Comparison of ENCODE assay signal across 10 mouse cellular contexts in the genomic region with DNA sequence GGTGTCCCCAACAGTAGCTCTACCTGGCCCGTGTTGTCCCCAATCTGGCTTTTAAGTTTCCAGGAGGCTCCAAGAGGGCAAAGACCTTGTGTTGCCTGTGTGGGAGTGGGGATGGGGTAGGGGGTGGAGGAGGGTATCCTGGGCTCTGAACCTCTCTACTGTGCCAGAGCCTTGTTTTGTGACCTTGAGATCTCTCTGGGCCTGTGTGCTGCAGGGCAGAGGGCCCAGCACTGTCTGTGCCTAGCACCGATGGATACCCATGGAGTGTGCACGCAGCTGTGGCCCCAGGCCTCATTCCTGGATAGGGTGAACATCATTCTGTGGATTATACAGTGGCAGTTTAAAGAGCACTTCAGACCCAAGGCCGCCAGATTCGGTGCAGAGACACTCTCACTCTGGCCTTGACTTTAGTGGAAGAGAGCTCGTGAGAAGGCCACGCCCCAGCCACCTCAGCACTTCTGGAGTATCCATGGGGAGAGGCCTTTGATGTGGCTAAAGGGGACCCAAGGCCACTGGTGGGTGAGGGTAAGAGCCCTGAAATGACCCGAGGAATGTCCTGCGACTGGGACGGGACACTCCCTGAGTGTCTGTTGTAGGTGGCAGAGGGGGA. TPM values are rescaled to one million over a fixed set of nuclear protein-coding genes. Genes with fewer than 3 reads are reported as not detected.
A peak's percentile ranks its signal among the peaks of the same experiment; 100 is the strongest.
DNase-seq lines count a peak whose midpoint lies in the region; ATAC-seq and TF ChIP-seq lines count a peak whose summit lies in the region.
"Had no signal": no experiment of that assay in that cellular context is flagged by ENCODE, and none has a peak within 500 bp of the region (broad histone marks: within the 10 kb centered on the region; RNA-seq: fewer than 3 reads in every experiment).

No protein-coding gene starts in this region.

- peaks cover 41% of the 10 kb centered on the region for H3K4me1 ChIP-seq in erythroblast, embryonic 14.5 days (ENCODE audit: control insufficient read depth)
- peaks cover 52% of the 10 kb centered on the region for H3K4me1 ChIP-seq in megakaryocyte, embryonic 14.5 days
- peaks cover 28% of the 10 kb centered on the region for H3K4me1 ChIP-seq in kidney, adult 2 months (ENCODE audit: control insufficient read depth, insufficient read depth, low read length)
- peaks cover 17% of the 10 kb centered on the region for H3K4me1 ChIP-seq in liver, postnatal 0 days (ENCODE audit: insufficient read depth)

- DNase-seq in kidney, adult 2 months, result peak; percentile 49
- no peak for DNase-seq in liver, postnatal 0 days
- DNase-seq in cerebellum, adult 11 months, result no peak
- DNase-seq: lung, adult 2 months had no signal

- H3K9me3 ChIP-seq in erythroblast, embryonic 14.5 days (ENCODE audit: control insufficient read depth, low read length), result no peaks in the 10 kb centered on the region
- no peaks in the 10 kb centered on the region for H3K9me3 ChIP-seq in megakaryocyte, embryonic 14.5 days
- H3K9me3 ChIP-seq in liver, postnatal 0 days (ENCODE audit: low read length), result no peaks in the 10 kb centered on the region

- H3K27me3 ChIP-seq in erythroblast, embryonic 14.5 days (ENCODE audit: control insufficient read depth), result no peaks in the 10 kb centered on the region
- no peaks in the 10 kb centered on the region for H3K27me3 ChIP-seq in megakaryocyte, embryonic 14.5 days (replicated peaks)
- no peaks in the 10 kb centered on the region for H3K27me3 ChIP-seq in kidney, adult 2 months (replicated peaks; ENCODE audit: control insufficient read depth, insufficient read depth, low read length)
- H3K27me3 ChIP-seq in liver, postnatal 0 days (ENCODE audit: insufficient read depth, low read length), result no peaks in the 10 kb centered on the region

- H3K9ac ChIP-seq in liver, postnatal 0 days (replicated peaks), result peak overlapping the region; percentile 80

- no peak for TF ChIP-seq POLR2A in kidney, adult 2 months (IDR thresholded peaks at IDR 0.05; ENCODE audit: low read depth, low read length)

- no peak overlapping the region; the same call in 1 of the 2 replicates for H3K27ac ChIP-seq in kidney, adult 2 months (ENCODE audit: insufficient read depth, low read depth, low read length)
- H3K27ac ChIP-seq in liver, postnatal 0 days (ENCODE audit: low read depth), result peak overlapping the region; percentile 97
- H3K27ac ChIP-seq: layer of hippocampus, adult 2 months had no signal

- peak overlapping the region; percentile 80 for H3K4me2 ChIP-seq in liver, postnatal 0 days (ENCODE audit: low read depth, low read length)

- H3K4me3 ChIP-seq in erythroblast, embryonic 14.5 days (replicated peaks), result peak overlapping the region; percentile 84
- H3K4me3 ChIP-seq in megakaryocyte, embryonic 14.5 days (replicated peaks), result peak overlapping the region; percentile 98
- peak overlapping the region; percentile 92 for H3K4me3 ChIP-seq in kidney, adult 2 months (ENCODE audit: insufficient read depth, low read depth, low read length)
- peak overlapping the region; percentile 66 for H3K4me3 ChIP-seq in liver, postnatal 0 days (ENCODE audit: low read depth, low read length)
- H3K4me3 ChIP-seq: layer of hippocampus, adult 2 months had no signal

- TF ChIP-seq EP300 in liver, postnatal 0 days (IDR thresholded peaks at IDR 0.05; ENCODE audit: low read depth), result no peak

- TF ChIP-seq CTCF in kidney, adult 2 months (conservative IDR thresholded peaks at IDR 0.05; ENCODE audit: insufficient read depth, insufficient read length, low read depth, low read length), result no peak
- no peak for TF ChIP-seq CTCF in liver, postnatal 0 days (IDR thresholded peaks at IDR 0.05; ENCODE audit: low read depth)

- ATAC-seq in erythroblast, adult 5-6 weeks (replicated peaks; ENCODE audit: low FRiP score, poor library complexity, severe bottlenecking), result no peak
- no peak for ATAC-seq in megakaryocyte, adult 5-6 weeks (ENCODE audit: poor library complexity, severe bottlenecking)
- no peak for ATAC-seq in liver, postnatal 0 days
- no peak for ATAC-seq in cerebellum, adult (ENCODE audit: insufficient number of reproducible peaks, low FRiP score, low TSS enrichment)

- WGBS in kidney, adult 2 months, result 59% methylated on average over 10 of the region's 10 CpGs
- 60% methylated on average over 10 of the region's 10 CpGs for WGBS in liver, postnatal 0 days (ENCODE audit: insufficient replicate concordance)

- peaks cover 57% of the 10 kb centered on the region for H3K36me3 ChIP-seq in erythroblast, embryonic 14.5 days (ENCODE audit: control insufficient read depth)
- H3K36me3 ChIP-seq in megakaryocyte, embryonic 14.5 days (replicated peaks; ENCODE audit: low read length), result peaks cover 59% of the 10 kb centered on the region
- no peaks in the 10 kb centered on the region for H3K36me3 ChIP-seq in kidney, adult 2 months (ENCODE audit: control insufficient read depth, insufficient read depth, low read length)
- H3K36me3 ChIP-seq in liver, postnatal 0 days (replicated peaks; ENCODE audit: insufficient read depth, low read length), result peaks cover 40% of the 10 kb centered on the region

RNA-seq across cellular contexts. Expression of a gene that starts 2.0 kb away (rescaled TPM):
- polyA plus RNA-seq in erythroblast, embryonic 14.5 days (2012), result 3.9 and 6.0 TPM in 2 replicates
- 4.2 and 8.4 TPM in 2 replicates for total RNA-seq in erythroblast, adult 5-6 weeks (2015; ENCODE audit: low replicate concordance)
- 1.4 and 6.0 TPM in 2 replicates for total RNA-seq in erythroblast, adult 5-6 weeks (2017; ENCODE audit: low replicate concordance)
- polyA plus RNA-seq in megakaryocyte, embryonic 14.5 days (2012; ENCODE audit: insufficient read depth, low replicate concordance), result 37.4 and 99.0 TPM in 2 replicates
- 6.5 and 7.0 TPM in 2 replicates for total RNA-seq in megakaryocyte, adult 5-6 weeks (2015)
- 2.7 and 2.8 TPM in 2 replicates for total RNA-seq in megakaryocyte, adult 5-6 weeks (2017)
- 334 and 342 TPM in 2 replicates for polyA plus RNA-seq in kidney, adult 2 months (2012; rRNA removed)
- polyA plus RNA-seq in liver, postnatal 0 days (2015; fragmentation: Nextera tagmentation; extraction: Ambion mirVana), result 448 and 458 TPM in 2 replicates

RNA-seq across cellular contexts. Expression of a gene that starts 29.0 kb away (rescaled TPM):
- polyA plus RNA-seq in erythroblast, embryonic 14.5 days (2012), result 0.09 and 0.11 TPM in 2 replicates
- total RNA-seq in erythroblast, adult 5-6 weeks (2015; ENCODE audit: low replicate concordance), result 7.5 and 7.7 TPM in 2 replicates
- total RNA-seq in erythroblast, adult 5-6 weeks (2017; ENCODE audit: low replicate concordance), result 9.4 and 10.0 TPM in 2 replicates
- 0.89 TPM in 1 of 2 replicates, not detected in the other for polyA plus RNA-seq in megakaryocyte, embryonic 14.5 days (2012; ENCODE audit: insufficient read depth, low replicate concordance)
- total RNA-seq in megakaryocyte, adult 5-6 weeks (2015), result 5.6 and 8.0 TPM in 2 replicates
- total RNA-seq in megakaryocyte, adult 5-6 weeks (2017), result 9.0 TPM in 2 replicates
- 11.8 and 12.8 TPM in 2 replicates for polyA plus RNA-seq in kidney, adult 2 months (2012; rRNA removed)
- polyA plus RNA-seq in liver, postnatal 0 days (2015; fragmentation: Nextera tagmentation; extraction: Ambion mirVana), result 5.4 and 6.5 TPM in 2 replicates

RNA-seq across cellular contexts. Expression of a gene that starts 35.1 kb away (rescaled TPM):
- 0.02 and 0.31 TPM in 2 replicates for polyA plus RNA-seq in erythroblast, embryonic 14.5 days (2012)
- total RNA-seq in erythroblast, adult 5-6 weeks (2015; ENCODE audit: low replicate concordance), result 10.4 and 17.9 TPM in 2 replicates
- total RNA-seq in erythroblast, adult 5-6 weeks (2017; ENCODE audit: low replicate concordance), result 8.1 and 9.8 TPM in 2 replicates
- 2.7 TPM in 1 of 2 replicates, not detected in the other for polyA plus RNA-seq in megakaryocyte, embryonic 14.5 days (2012; ENCODE audit: insufficient read depth, low replicate concordance)
- 25.3 and 25.9 TPM in 2 replicates for total RNA-seq in megakaryocyte, adult 5-6 weeks (2015)
- total RNA-seq in megakaryocyte, adult 5-6 weeks (2017), result 21.0 and 24.3 TPM in 2 replicates
- 6.2 and 7.8 TPM in 2 replicates for polyA plus RNA-seq in kidney, adult 2 months (2012; rRNA removed)
- 8.7 and 11.0 TPM in 2 replicates for polyA plus RNA-seq in liver, postnatal 0 days (2015; fragmentation: Nextera tagmentation; extraction: Ambion mirVana)
